Mouse (Mus musculus) C3H10T1/2 (cell line): ENCODE measurements around the gene Arxes1. TPM values are rescaled to one million over a fixed set of nuclear protein-coding genes. Genes with fewer than 3 reads are reported as not detected.

Experiments
- polyA plus RNA-seq, 2 experiments: library from polyadenylated mRNA; unstranded; fragments of >200 nt; fragmentation: generic; extraction: Trizol; gene quantifications; one replicate each; pipeline ENCODE4 v1.2.1; 2012; ENCODE audit warnings: missing spikeins in 2 of 2

Arxes1 gene
- not detected for polyA plus RNA-seq

DNA sequence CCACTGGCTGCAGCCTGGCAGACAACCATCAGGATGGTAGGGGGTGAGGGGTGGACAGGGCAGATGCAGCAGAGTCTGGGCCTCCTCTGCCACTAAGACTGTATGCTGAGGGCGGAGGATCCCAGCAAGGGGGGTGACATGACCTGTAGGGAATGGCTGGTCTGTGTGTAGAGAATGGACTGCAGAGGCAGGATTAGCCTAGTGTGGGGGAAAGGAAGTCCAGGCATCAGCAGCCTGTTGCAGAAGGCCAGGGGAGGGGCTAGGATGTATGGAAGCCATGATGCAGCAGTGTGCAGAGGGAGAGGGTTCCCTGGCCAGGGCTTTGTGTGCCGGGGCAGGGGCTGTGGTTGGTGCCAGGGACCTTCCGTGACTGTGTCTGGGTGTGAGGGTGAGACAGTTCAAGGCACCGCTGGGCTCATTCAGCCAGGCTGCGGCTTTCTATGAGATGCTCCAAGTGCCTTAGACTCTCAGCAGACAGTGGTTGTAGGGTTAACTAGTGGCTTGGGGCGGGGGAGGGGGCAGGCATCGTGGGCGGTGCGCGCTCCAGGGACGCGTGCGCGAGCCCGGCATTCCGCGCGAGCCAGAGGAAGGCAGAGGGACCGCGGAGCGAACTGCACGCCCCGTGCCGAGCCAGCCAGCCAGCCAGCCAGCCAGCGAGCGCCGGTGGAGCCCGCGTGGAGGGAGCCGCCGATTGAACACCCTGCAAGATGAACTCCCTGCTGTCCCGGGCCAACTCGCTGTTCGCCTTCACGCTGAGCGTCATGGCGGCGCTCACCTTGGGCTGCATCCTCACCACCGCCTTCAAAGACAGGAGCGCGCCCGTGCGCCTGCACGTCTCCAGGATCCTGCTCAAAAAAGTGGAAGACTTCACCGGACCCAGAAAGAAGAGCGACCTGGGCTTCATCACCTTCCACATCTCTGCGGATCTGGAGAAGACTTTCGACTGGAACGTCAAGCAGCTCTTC is at the start of gene Arxes1:
TSS of gene Arxes1 (plus strand) at position 569 of the 965 bp plus-strand sequence.

DNA sequence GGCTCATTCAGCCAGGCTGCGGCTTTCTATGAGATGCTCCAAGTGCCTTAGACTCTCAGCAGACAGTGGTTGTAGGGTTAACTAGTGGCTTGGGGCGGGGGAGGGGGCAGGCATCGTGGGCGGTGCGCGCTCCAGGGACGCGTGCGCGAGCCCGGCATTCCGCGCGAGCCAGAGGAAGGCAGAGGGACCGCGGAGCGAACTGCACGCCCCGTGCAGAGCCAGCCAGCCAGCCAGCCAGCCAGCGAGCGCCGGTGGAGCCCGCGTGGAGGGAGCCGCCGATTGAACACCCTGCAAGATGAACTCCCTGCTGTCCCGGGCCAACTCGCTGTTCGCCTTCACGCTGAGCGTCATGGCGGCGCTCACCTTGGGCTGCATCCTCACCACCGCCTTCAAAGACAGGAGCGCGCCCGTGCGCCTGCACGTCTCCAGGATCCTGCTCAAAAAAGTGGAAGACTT is 39.5 kb upstream of the Arxes1 start, which contains the start of gene Arxes2:
TSS of gene Arxes2 (plus strand) at position 161 of the 456 bp plus-strand sequence.

DNA sequence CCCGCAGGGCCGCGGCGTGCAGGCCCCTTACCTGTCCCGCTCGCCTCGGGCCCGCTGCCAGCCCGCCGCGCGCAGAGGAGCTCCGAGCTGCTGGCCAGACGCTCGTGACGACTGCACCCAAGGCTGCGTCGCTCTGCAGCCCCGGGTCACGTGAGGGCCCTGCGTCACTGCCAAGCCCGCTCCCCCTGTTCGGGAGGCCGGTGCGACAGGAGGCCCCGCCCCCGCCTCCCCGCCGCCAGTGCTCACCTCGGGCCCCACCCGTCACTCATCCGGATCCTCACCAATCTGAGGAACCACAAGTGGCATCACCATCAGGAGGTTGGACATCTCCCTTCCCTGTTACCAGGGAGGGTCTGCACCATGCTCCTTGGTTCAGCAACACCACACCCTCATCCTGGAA is 34.9 kb downstream of the Arxes1 start, which contains the start of gene Bex2:
TSS of gene Bex2 (minus strand) at position 217 of the 400 bp plus-strand sequence.

Other genes starting within 250 kb of the Arxes1 start
- gene Bhlhb9, start 235.8 kb upstream of the Arxes1 start, polyA plus RNA-seq: under 1 TPM; 0.04 to 0.72 TPM
- gene Gprasp2, start 194.3 kb upstream of the Arxes1 start, polyA plus RNA-seq: under 1 TPM in 1 of 2 experiments, not detected in 1; 0.01 TPM
- gene Arxes2, start 39.5 kb upstream of the Arxes1 start, polyA plus RNA-seq: under 1 TPM; 0.06 to 0.27 TPM
- under 1 TPM in 1 of 2 experiments, not detected in 1; 0.02 TPM for gene Bex2, start 34.9 kb downstream of the Arxes1 start, polyA plus RNA-seq
- under 1 TPM; 0.05 to 0.54 TPM for gene Nxf3, start 51.9 kb downstream of the Arxes1 start, polyA plus RNA-seq
- not detected for gene Bex4, start 105.6 kb downstream of the Arxes1 start, polyA plus RNA-seq
- gene Tceal8, start 139.0 kb downstream of the Arxes1 start, polyA plus RNA-seq: 10 to 100 TPM; 23.0 to 36.2 TPM
- gene Tceal5, start 170.5 kb downstream of the Arxes1 start, polyA plus RNA-seq: not detected
- gene Tceal7, start 181.4 kb downstream of the Arxes1 start, polyA plus RNA-seq: not detected
- under 1 TPM in 1 of 2 experiments, not detected in 1; 0.06 TPM for gene Bex1, start 182.1 kb downstream of the Arxes1 start, polyA plus RNA-seq
- 10 to 100 TPM; 15.1 to 99.1 TPM for gene Tceal9, start 211.7 kb downstream of the Arxes1 start, polyA plus RNA-seq
- gene Bex3, start 236.9 kb downstream of the Arxes1 start, polyA plus RNA-seq: 100 to 1,000 TPM; 334 to 420 TPM